Mouse (Mus musculus) Muller cell, postnatal 12 days (primary cell): ENCODE data around the gene Brd2.

Source experiments
- DNase-seq: peaks from one replicate; pipeline ENCODE4 v3.0.0-alpha.2; 2015; ENCODE audit errors: inconsistent ontology term

Gene Brd2

GRCm38 (mm10) chr17:34114114-34114513 lies 8.3 kb downstream of the Brd2 start:
- DNase-seq = no peak

GRCm38 (mm10) chr17:34110309-34110708 lies 12.1 kb downstream of the Brd2 start:
- no peak for DNase-seq

GRCm38 (mm10) chr17:34109806-34110195 lies 12.6 kb downstream of the Brd2 start:
- DNase-seq = peak; percentile 17

DNA sequence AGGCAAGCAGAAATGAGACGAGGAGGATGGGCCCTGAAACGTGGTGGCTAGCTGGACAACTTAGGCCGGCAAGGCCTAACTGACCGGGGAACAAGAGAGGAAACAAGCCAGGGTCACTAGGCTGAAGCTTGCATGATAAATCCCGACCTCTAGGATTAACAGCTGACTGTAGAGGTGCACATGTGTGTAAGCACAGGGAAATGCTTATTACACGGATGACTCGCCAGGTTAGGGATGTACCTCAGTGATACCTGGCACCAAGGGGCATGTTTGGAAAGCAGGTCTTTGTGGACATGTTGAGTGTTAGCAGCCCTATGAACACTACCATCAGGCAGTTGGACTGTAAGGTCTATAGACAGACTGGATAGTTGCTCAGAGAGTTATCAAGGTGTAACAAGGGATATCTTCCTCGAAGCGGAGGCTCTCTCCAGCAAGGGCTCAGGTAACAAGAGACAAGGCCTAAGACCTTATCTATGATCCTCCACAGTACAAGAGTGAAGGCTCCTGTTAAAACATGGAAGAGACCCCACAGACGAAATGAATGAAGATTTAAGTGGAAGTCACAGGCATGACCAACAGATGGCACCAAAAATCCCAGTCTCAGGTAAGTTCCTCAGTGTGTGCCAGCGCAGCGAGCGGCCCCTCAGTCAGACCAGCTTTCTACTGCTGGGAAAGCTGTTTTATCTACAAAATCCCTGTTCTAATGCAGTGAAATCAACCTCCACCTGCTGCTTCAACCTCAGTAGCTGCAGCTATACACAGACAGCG lies 13.2 kb downstream of the Brd2 start:
- peak; percentile 17 for DNase-seq

DNA sequence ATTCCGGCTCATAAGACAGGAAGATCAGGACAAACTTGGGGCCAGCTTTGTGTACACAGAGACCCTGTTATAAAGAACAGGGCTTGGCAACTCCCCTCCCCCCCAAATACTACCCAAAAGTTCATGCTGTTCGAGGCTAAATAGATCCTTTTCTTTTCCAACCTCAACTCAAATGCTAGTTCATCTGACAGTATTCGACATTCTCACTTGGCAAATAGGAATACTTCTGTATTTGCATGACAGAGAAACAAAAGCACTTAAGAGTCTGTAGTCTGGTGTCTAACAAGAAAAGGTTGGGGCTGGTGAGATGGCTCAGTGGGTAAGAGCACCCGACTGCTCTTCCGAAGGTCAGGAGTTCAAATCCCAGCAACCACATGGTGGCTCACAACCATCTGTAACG lies 14.0 kb downstream of the Brd2 start:
- DNase-seq = no peak

DNA sequence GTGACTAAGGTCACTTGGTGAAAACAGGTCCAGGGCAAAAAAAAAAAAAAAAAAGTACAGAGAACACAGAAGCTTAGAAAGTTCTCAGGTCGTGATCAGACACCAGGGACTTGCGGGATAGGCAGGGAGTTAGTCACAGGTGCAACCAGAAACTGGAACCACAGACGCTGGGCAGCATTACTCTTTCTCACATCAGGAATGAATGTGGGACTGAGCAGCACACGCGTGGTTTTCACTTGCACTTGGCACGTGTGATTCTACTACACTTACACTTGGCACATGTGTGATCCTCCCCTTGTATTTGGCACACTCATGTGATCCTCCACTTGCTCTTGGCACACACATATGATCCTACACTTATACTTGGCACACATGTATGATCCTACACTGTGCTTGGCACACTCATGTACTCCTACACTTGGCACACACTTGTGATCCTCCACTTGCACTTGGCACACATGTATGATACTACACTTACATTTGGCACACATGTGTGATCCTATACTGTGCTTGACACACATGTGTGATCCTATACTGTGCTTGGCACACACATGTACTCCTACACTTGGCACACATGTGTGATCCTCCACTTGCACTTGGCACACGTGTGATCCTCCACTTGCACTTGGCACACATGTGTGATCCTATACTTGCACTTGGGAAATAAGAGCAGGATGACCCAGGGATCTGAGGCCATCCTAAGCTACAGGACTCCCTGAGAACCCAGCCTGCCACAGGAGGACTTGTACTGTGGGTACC lies 15.1 kb downstream of the Brd2 start:
- DNase-seq = no peak

DNA sequence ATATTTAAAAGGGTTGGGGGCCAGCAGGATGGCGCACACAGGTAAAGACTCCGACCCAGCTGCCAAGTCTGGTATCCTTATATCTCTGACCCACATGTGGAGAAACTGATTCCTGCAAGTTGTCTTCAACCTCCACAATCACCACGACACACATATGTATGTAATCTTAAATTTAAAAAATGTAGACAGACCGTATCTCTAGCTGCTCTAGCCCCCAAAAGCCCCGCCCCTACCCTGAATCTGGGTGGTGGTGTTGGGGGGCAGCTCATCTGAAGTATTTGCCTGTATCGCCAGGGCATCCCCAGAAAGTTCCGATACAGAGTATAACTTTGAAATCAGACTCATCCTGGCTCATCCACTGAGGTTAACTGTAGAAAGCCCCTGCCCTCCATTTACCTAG lies 15.9 kb downstream of the Brd2 start:
- no peak for DNase-seq

GRCm38 (mm10) chr17:34104804-34105203 lies 17.6 kb downstream of the Brd2 start:
- DNase-seq = no peak

- DNase-seq = no peak
Observed at GRCm38 (mm10) chr17:34102831-34103230, 19.6 kb downstream of the Brd2 start.

GRCm38 (mm10) chr17:34101604-34102032 lies 20.8 kb downstream of the Brd2 start:
- DNase-seq = peak; percentile 94

GRCm38 (mm10) chr17:34101185-34101584 lies 21.2 kb downstream of the Brd2 start:
- no peak for DNase-seq

DNA sequence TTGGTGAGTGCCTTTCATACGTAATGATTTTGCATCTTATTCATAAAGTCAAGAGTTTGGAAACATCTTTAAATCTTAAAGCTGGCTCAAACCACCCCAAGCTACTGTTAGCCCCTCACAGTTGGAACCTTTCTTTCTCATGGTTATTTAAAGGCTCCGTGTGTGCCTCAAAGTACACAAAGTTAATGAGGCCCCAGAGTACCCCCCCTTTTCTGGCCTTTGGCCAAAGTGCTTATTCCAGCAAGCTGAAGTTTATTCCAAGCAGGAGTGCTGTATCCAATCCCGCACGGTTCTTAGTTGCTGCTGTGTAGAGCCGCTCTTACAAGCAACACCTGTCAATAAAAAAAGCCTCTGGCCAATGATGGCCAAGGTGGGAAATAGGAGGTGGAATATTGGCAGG lies 22.9 kb downstream of the Brd2 start:
- DNase-seq = no peak

- no peak for DNase-seq
Observed at GRCm38 (mm10) chr17:34098709-34099479, 23.5 kb downstream of the Brd2 start.

DNA sequence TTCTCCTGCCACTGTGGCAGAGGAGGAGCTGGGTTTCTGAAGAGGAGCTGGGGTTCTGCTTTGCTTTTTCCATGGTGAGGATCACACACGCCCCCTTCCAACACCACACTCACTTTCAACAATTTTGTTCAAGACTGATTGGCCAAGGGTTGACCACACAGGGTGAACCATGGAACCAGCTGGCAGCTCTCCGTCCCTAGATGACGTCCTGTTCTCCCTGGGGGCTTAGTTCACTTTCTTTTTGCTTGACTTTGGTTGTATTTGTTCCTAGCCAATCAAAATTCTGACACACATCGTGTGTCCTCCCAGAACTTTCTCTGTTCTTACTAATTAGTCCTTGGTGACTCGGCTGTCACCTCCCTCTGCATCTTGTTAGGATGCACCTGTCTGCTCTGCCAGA lies 25.2 kb downstream of the Brd2 start:
- DNase-seq = no peak

DNA sequence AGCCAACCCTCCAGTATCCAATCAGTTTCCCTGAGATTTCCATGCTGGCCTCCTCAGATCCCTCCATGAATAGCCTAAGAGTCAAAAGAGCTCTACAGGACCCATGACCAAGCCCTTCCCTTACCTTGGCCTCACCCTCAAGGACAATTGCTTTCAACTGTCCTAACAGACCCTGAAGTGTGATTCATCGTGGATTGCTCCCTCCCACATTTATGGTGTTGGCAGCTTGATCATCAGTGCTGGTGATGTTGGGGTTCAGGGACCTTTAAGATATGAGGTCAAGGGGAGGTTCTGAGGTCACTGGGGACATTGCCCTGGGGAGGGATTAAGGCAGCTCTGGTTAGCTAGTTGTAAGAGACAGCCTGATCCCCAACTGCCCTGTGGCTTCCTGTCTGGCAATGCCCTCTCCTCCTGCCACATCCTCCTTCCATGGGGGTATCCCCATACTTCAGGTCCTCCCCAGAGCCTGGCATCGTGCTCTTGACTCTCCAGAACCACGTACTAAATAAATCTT lies 25.9 kb downstream of the Brd2 start:
- DNase-seq = no peak

DNA sequence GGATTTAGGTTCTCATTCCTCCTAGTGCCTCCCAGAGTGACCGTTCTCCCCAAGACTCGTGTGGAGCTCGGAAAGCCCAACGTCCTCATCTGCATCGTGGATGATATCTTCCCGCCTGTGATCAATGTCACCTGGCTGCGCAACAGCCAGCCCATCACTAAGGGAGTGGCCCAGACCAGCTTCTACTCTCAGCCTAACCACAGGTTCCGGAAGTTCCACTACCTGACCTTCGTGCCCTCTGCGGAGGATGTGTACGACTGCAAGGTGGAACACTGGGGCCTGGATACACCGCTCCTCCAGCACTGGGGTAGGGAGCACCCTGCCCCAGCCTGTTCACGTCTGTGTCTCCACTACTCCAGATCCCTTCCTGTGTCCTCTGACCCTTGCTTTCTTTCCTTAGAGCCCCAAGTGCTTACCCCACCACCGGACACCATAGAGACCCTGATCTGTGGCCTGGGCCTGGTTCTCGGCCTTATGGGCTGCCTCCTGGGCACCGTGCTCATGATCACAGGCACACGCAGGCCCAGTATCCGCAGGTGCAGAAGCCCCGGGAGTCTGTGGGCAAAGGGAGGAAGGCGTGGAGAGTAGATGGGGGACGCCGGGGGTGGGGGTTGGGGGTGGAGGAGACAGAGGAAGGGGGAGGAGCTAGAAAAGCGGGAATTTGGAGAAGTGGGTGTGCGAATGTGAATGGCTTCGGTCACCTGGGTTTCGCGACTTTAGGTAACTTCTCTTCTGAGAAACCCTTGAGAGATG lies 28.0 kb downstream of the Brd2 start:
- DNase-seq = no peak

DNA sequence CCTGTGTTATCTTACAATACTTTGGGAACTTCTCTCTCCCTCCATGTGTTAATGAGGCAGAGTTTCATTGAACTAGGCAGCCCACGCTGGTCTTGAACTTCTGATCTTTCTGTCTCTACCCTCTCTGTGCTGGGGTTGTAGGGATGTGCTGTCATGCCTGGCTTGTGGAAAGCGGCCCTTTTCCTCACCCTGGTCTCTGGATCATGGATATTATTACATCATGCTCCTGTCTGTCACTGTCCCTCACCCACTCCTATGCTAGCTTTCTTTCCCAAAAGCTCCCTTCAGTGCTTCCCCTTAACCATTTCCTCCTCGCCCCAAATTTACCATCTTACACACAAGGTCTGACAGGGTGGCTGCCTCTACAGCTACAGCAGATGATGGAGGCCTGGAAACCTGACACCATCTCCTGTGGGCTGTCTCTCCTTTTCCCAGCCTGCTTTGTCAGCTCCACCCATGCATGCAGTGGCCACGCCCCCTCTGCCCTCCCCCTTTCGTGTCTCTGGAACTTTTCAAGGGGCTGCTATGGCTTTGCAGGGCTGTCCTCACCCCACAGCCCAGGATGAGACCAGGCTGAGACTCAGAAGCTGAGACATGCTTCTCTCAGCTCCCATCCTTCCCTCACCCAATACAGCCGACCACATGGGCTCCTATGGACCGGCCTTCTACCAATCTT lies 29.1 kb downstream of the Brd2 start:
- DNase-seq = no peak

- no peak for DNase-seq
Observed at GRCm38 (mm10) chr17:34092197-34092875, 30.1 kb downstream of the Brd2 start, which contains the start of gene H2-Oa. H2-Oa (plus strand) TSS chr17:34092340.

GRCm38 (mm10) chr17:34090923-34091322 lies 31.5 kb downstream of the Brd2 start:
- DNase-seq = no peak

GRCm38 (mm10) chr17:34088124-34088523 lies 34.3 kb downstream of the Brd2 start:
- no peak for DNase-seq
